8 mouse cellular contexts compared by ENCODE assay signal in the genomic region with DNA sequence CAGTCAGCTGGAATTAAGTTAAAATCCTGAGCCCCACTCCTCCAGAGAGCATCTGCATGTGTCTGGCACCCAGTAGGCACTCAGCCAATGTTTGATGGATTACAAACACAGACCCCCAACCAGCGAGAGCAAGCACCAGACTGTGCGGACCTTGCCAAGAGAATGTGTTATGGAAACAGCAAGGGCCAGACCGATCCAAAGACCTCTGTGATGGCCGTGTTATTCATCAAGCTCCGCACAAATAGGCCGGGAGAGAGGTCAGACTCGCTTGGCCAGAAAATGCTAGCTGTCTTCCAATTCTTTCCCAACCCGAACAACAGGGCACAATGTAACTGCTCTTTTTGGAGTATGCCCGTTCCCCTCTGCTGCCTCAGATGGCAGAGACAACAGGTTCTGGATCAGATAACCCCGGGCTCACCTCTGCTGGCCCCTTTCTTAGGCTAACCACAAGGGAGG. TPM values are rescaled to one million over a fixed set of nuclear protein-coding genes. Genes with fewer than 3 reads are reported as not detected.
DNase-seq lines count a peak whose midpoint lies in the region; ATAC-seq and TF ChIP-seq lines count a peak whose summit lies in the region.

No protein-coding gene starts in this region.

- H3K4me1 ChIP-seq in forebrain, embryonic 15.5 days, result peaks cover 23% of the 10 kb centered on the region
- H3K4me1 ChIP-seq in neural tube, embryonic 13.5 days (replicated peaks), result peaks cover 26% of the 10 kb centered on the region

- no peak overlapping the region for H3K4me3 ChIP-seq in forebrain, embryonic 15.5 days
- H3K4me3 ChIP-seq in neural tube, embryonic 13.5 days, result no peak overlapping the region
- no peak overlapping the region for H3K4me3 ChIP-seq in gastrocnemius, adult 2 months

- peak overlapping the region; percentile 94 for H3K4me2 ChIP-seq in forebrain, embryonic 15.5 days (replicated peaks)
- peak overlapping the region; percentile 88 for H3K4me2 ChIP-seq in neural tube, embryonic 13.5 days

- H3K9ac ChIP-seq in forebrain, embryonic 15.5 days (replicated peaks), result peak overlapping the region; percentile 84; the same call in 1 of the 2 replicates
- H3K9ac ChIP-seq in neural tube, embryonic 13.5 days, result 0 out of 2 replicates have a peak overlapping the region, but pooled peaks have one; percentile 31

- H3K36me3 ChIP-seq in forebrain, embryonic 15.5 days, result no peaks in the 10 kb centered on the region
- no peaks in the 10 kb centered on the region for H3K36me3 ChIP-seq in neural tube, embryonic 13.5 days

- no peak overlapping the region for H3K27ac ChIP-seq in forebrain, embryonic 15.5 days (replicated peaks)
- no peak overlapping the region for H3K27ac ChIP-seq in neural tube, embryonic 13.5 days (replicated peaks)
- no peak overlapping the region for H3K27ac ChIP-seq in gastrocnemius, adult 2 months

- TF ChIP-seq CTCF in gastrocnemius, adult 2 months (IDR thresholded peaks at IDR 0.05), result no peak

- intact Hi-C loops in left cerebral cortex, postnatal 4 days (cut with DNase I), result no loop called here
- intact Hi-C loops in left cerebral cortex, postnatal 36 days (cut with DNase I), result no loop called here
- intact Hi-C loops in gastrocnemius, adult 2 months (cut with DNase I), result loop anchor here (5.0 kb wide), 1 partner anchor 71 kb away; no protein-coding TSS in a partner anchor

- H3K9me3 ChIP-seq in forebrain, embryonic 15.5 days, result no peaks in the 10 kb centered on the region
- no peaks in the 10 kb centered on the region for H3K9me3 ChIP-seq in neural tube, embryonic 13.5 days

- peaks cover 7% of the 10 kb centered on the region; the same call in 1 of the 2 replicates for H3K27me3 ChIP-seq in forebrain, embryonic 15.5 days
- peaks cover 15% of the 10 kb centered on the region; the same call in 1 of the 2 replicates for H3K27me3 ChIP-seq in neural tube, embryonic 13.5 days

- peak; percentile 62 for DNase-seq in left cerebral cortex, postnatal 4 days
- no peak for DNase-seq in left cerebral cortex, postnatal 36 days (ENCODE audit: low spot score in 2 of 2)
- peak; percentile 58 to 81 for DNase-seq in kidney, postnatal 25 days
- DNase-seq in embryo, embryonic 9.5 days (ENCODE audit: extremely low spot score), result no peak
- no peak for DNase-seq in gastrocnemius, adult 2 months
- no peak for DNase-seq in urinary bladder, adult 2 months (ENCODE audit: low spot score)

- 32% methylated on average over 10 of the region's 10 CpGs for WGBS in forebrain, embryonic 15.5 days
- WGBS in neural tube, embryonic 13.5 days, result 52% methylated on average over 10 of the region's 10 CpGs

- peak; percentile 45 for ATAC-seq in forebrain, embryonic 15.5 days (replicated peaks)
- ATAC-seq in neural tube, embryonic 13.5 days (ENCODE audit: low read depth), result no peak

RNA-seq across cellular contexts. Expression of a gene that starts 1.9 kb away (rescaled TPM):
- total RNA-seq in left cerebral cortex, postnatal 4 days (2021), result 10 to 100 TPM; 12.1 to 12.5 TPM
- 10 to 100 TPM; 18.0 to 21.0 TPM for total RNA-seq in left cerebral cortex, postnatal 36 days (2021)
- 13.5 and 14.2 TPM in 2 replicates for polyA plus RNA-seq in forebrain, embryonic 15.5 days (2015; fragmentation: Nextera tagmentation; extraction: Ambion mirVana)
- 11.8 and 12.4 TPM in 2 replicates for polyA plus RNA-seq in neural tube, embryonic 13.5 days (2015; fragmentation: Nextera tagmentation; extraction: Ambion mirVana)
- 1 to 10 TPM; 2.7 to 3.6 TPM for total RNA-seq in gastrocnemius, adult 2 months (2021)
- polyA plus RNA-seq in urinary bladder, adult 2 months (2012; rRNA removed), result 18.0 and 18.6 TPM in 2 replicates

RNA-seq across cellular contexts. Expression of a gene that starts 3.4 kb away (rescaled TPM):
- not detected for total RNA-seq in left cerebral cortex, postnatal 4 days (2021)
- total RNA-seq in left cerebral cortex, postnatal 36 days (2021), result not detected
- 0.23 and 0.60 TPM in 2 replicates for polyA plus RNA-seq in forebrain, embryonic 15.5 days (2015; fragmentation: Nextera tagmentation; extraction: Ambion mirVana)
- polyA plus RNA-seq in neural tube, embryonic 13.5 days (2015; fragmentation: Nextera tagmentation; extraction: Ambion mirVana), result 0.63 and 0.94 TPM in 2 replicates
- total RNA-seq in gastrocnemius, adult 2 months (2021), result not detected
- polyA plus RNA-seq in urinary bladder, adult 2 months (2012; rRNA removed), result 0.04 and 0.06 TPM in 2 replicates

RNA-seq across cellular contexts. Expression of a gene that starts 17.5 kb away (rescaled TPM):
- 1 to 10 TPM; 2.7 to 3.0 TPM for total RNA-seq in left cerebral cortex, postnatal 4 days (2021)
- total RNA-seq in left cerebral cortex, postnatal 36 days (2021), result 10 to 100 TPM in 1 of 2 experiments, 1 to 10 TPM in 1; 9.2 to 10.3 TPM
- 8.7 and 10.0 TPM in 2 replicates for polyA plus RNA-seq in forebrain, embryonic 15.5 days (2015; fragmentation: Nextera tagmentation; extraction: Ambion mirVana)
- 4.8 and 6.3 TPM in 2 replicates for polyA plus RNA-seq in neural tube, embryonic 13.5 days (2015; fragmentation: Nextera tagmentation; extraction: Ambion mirVana)
- total RNA-seq in gastrocnemius, adult 2 months (2021), result 10 to 100 TPM in 1 of 2 experiments, 1 to 10 TPM in 1; 6.5 to 10.1 TPM
- polyA plus RNA-seq in urinary bladder, adult 2 months (2012; rRNA removed), result 13.7 and 14.6 TPM in 2 replicates

RNA-seq across cellular contexts. Expression of a gene that starts 19.7 kb away (rescaled TPM):
- 10 to 100 TPM; 50.0 to 51.3 TPM for total RNA-seq in left cerebral cortex, postnatal 4 days (2021)
- 10 to 100 TPM; 30.6 to 44.8 TPM for total RNA-seq in left cerebral cortex, postnatal 36 days (2021)
- polyA plus RNA-seq in forebrain, embryonic 15.5 days (2015; fragmentation: Nextera tagmentation; extraction: Ambion mirVana), result 32.0 and 37.5 TPM in 2 replicates
- polyA plus RNA-seq in neural tube, embryonic 13.5 days (2015; fragmentation: Nextera tagmentation; extraction: Ambion mirVana), result 29.2 and 31.9 TPM in 2 replicates
- total RNA-seq in gastrocnemius, adult 2 months (2021), result 10 to 100 TPM; 11.4 to 15.1 TPM
- 26.2 and 33.7 TPM in 2 replicates for polyA plus RNA-seq in urinary bladder, adult 2 months (2012; rRNA removed)

RNA-seq across cellular contexts. Expression of a gene that starts 21.8 kb away (rescaled TPM):
- total RNA-seq in left cerebral cortex, postnatal 4 days (2021), result 1 to 10 TPM; 4.2 to 4.8 TPM
- total RNA-seq in left cerebral cortex, postnatal 36 days (2021), result 1 to 10 TPM; 1.2 to 2.3 TPM
- 1.0 and 1.3 TPM in 2 replicates for polyA plus RNA-seq in forebrain, embryonic 15.5 days (2015; fragmentation: Nextera tagmentation; extraction: Ambion mirVana)
- polyA plus RNA-seq in neural tube, embryonic 13.5 days (2015; fragmentation: Nextera tagmentation; extraction: Ambion mirVana), result 1.7 and 3.4 TPM in 2 replicates
- 100 to 1,000 TPM; 169 to 206 TPM for total RNA-seq in gastrocnemius, adult 2 months (2021)
- polyA plus RNA-seq in urinary bladder, adult 2 months (2012; rRNA removed), result 4.4 and 6.7 TPM in 2 replicates

Comparison
In these comparisons a context has a peak if more than half of its experiments do, and no peak if none do; other contexts are left out.
1. DNase-seq: peak in left cerebral cortex, postnatal 4 days (single experiment) and kidney, postnatal 25 days (2 of 2); none in left cerebral cortex, postnatal 36 days (0 of 2), embryo, embryonic 9.5 days (single experiment), gastrocnemius, adult 2 months (single experiment) and urinary bladder, adult 2 months (single experiment).